Mouse (Mus musculus) thymus, adult 2 months (tissue): ENCODE results near the gene Mrto4. TPM values are rescaled to one million over a fixed set of nuclear protein-coding genes. Genes with fewer than 3 reads are reported as not detected.
"Not testable (repeated sequence)": the region's sequence is repeated elsewhere in the genome, so short reads cannot be mapped to it uniquely, and the experiment has no call there.

Experiments
- DNase-seq: peaks from one replicate; pipeline ENCODE4 v3.0.0; 2021
- H3K27ac ChIP-seq: fragments of 200-500 bp; 2 replicates; pipeline ENCODE4 v1.5.1; 2012; ENCODE audit warnings: low read length, control low read depth; ENCODE audit not compliant: control insufficient read depth, insufficient read depth
- H3K27me3 ChIP-seq: fragments of 200-500 bp; 2 replicates; pipeline ENCODE4 v1.6.1; 2012; ENCODE audit warnings: mild to moderate bottlenecking, low read length, moderate library complexity, mixed read lengths; ENCODE audit not compliant: control insufficient read depth, insufficient read depth
- H3K36me3 ChIP-seq: fragments of 200-500 bp; 2 replicates; pipeline ENCODE4 v1.6.1; 2012; ENCODE audit warnings: mild to moderate bottlenecking, low read length, moderate library complexity; ENCODE audit not compliant: control insufficient read depth, insufficient read depth
- H3K4me1 ChIP-seq: fragments of 200-500 bp; replicated peaks from 2 replicates; pipeline ENCODE4 v1.6.1; 2012; ENCODE audit warnings: low read length; ENCODE audit not compliant: control insufficient read depth, insufficient read depth
- H3K4me3 ChIP-seq: fragments of 200-500 bp; 2 replicates; pipeline ENCODE4 v1.5.1; 2012; ENCODE audit warnings: mild to moderate bottlenecking, low read length, control low read depth, moderate library complexity; ENCODE audit not compliant: control insufficient read depth, insufficient read depth
- CTCF ChIP-seq: fragments of 200-500 bp; IDR thresholded peaks from 2 replicates; pipeline ENCODE4 v1.5.1; 2012; ENCODE audit warnings: mild to moderate bottlenecking, control low read depth, low read length, moderate library complexity, borderline replicate concordance; ENCODE audit not compliant: control insufficient read depth, poor library complexity, insufficient read depth; ENCODE audit errors: extremely low read depth
- POLR2A ChIP-seq: fragments of 200-500 bp; IDR thresholded peaks from 2 replicates; pipeline ENCODE4 v1.6.1; 2012; ENCODE audit warnings: mild to moderate bottlenecking, low read length, control low read depth, moderate library complexity; ENCODE audit not compliant: control insufficient read depth, poor library complexity, insufficient read depth; ENCODE audit errors: extremely low read depth
- WGBS: fragments of 180-500 bp; shearing (Covaris S2); methylation state at CpG from one replicate; pipeline ENCODE4 v1.1.7; 2018; 5-methylcytosine and 5-hydroxymethylcytosine counted together
- polyA plus RNA-seq: library from polyadenylated mRNA; depleted of rRNA; stranded (reverse); fragments of >200 nt; gene quantifications from 2 replicates; pipeline ENCODE4 v1.2.3, GENCODE M21; 2012; rRNA removed

The Mrto4 gene
- polyA plus RNA-seq = 33.7 and 37.6 TPM in 2 replicates

DNA sequence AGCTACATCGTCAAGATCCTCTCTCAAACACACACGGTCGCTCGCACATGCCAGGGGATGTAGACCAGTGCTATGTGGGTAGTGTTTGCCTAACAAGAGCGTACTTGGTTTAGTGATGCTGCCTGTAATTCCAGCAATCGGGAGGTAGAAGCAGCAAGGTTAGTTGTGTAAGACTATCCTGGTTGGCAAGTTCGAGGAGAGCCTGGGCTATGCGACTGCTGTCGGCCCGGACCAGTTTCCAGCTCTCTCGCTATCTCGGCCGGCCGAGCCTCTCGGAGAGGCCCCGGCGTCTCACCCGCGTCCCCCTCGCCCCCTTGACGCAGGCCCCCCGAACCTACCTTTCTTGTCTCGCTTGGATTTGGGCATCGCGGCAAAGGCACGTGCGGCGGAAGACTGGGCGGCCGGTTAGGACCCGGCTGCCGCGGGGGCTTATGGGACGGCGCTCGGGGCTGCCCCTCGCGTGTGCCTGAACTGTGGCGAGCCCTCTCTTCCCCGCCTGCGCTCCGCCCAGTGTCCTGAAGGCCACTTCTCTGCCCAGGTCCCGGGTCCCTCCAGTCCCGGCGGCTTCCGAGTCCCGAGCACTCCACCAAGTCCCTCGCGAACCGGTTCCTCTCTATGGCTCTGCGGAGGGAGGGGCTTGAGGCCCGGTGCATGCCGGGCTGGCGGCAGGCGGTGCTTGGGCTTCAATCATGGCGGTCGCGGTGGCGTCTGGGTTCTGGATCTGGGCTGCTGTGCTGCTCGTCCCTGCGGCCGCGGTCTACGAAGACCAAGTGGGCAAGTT is at the start of gene Mrto4, which contains the start of the genes Emc1 and Ubr4:
TSS of gene Mrto4 (minus strand) at position 646 of the 781 bp plus-strand sequence.
TSS of gene Emc1 (plus strand) at position 657 of the 781 bp plus-strand sequence.
TSS of gene Ubr4 (plus strand) at position 679 of the 781 bp plus-strand sequence.
- peaks cover 15% of the 10 kb centered on the region for H3K4me1 ChIP-seq
- peaks cover 15% of the 10 kb centered on the region for H3K36me3 ChIP-seq
- peak within 1 kb of the TSS; percentile 69 for H3K4me3 ChIP-seq
- peak; percentile 85 for DNase-seq
- TF ChIP-seq CTCF (no peak; the same call in 1 of the 2 replicates), POLR2A (no peak)
- WGBS = under 1% methylated on average over 64 of the region's 64 CpGs
- no peaks in the 10 kb centered on the region for H3K27me3 ChIP-seq
- no peak within 1 kb of the TSS for H3K27ac ChIP-seq

GRCm38 (mm10) chr4:139400487-139400886 is 48.1 kb upstream of the Mrto4 start:
- TF ChIP-seq CTCF = no peak
- no peak for TF ChIP-seq POLR2A
- no peak for DNase-seq
- 98% methylated on average over 5 of the region's 5 CpGs for WGBS
- H3K27ac ChIP-seq = no peak overlapping the region
- no peaks in the 10 kb centered on the region for H3K27me3 ChIP-seq
- H3K4me1 ChIP-seq = no peaks in the 10 kb centered on the region
- H3K4me3 ChIP-seq = no peak overlapping the region
- H3K36me3 ChIP-seq = peaks cover 84% of the 10 kb centered on the region

DNA sequence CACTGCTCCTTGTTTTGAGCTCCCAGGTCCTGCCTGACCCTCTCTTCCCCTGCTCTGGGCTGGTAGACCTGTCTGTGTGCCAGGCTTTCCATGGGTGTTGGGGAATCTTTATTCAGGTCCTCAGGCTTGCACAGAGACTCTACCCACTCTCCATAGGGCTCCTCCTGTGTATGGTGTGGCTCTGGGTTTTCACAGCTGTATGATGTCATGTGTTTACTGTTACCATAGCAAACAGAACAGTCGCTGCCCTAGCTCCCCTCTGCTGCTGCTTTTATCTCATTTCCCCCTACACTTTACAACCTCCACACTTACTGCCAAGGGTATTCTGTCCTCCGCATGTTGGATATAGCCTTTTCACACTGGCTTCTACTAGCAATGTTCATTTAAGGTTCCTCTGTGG is 43.1 kb upstream of the Mrto4 start:
- Histone ChIP-seq H3K36me3 (peaks cover 78% of the 10 kb centered on the region), H3K4me1 (no peaks in the 10 kb centered on the region), H3K4me3 (no peak overlapping the region), H3K27ac (no peak overlapping the region), H3K27me3 (no peaks in the 10 kb centered on the region)
- TF ChIP-seq CTCF = no peak
- no peak for TF ChIP-seq POLR2A
- WGBS = 75% methylated on average over 2 of the region's 2 CpGs
- DNase-seq = no peak

GRCm38 (mm10) chr4:139389557-139389956 is 37.2 kb upstream of the Mrto4 start:
- DNase-seq = no peak
- 93% methylated on average over 4 of the region's 4 CpGs for WGBS
- Histone ChIP-seq H3K4me3 (no peak overlapping the region), H3K36me3 (peaks cover 43% of the 10 kb centered on the region), H3K4me1 (no peaks in the 10 kb centered on the region), H3K27ac (no peak overlapping the region), H3K27me3 (no peaks in the 10 kb centered on the region)
- TF ChIP-seq POLR2A = no peak
- no peak for TF ChIP-seq CTCF

GRCm38 (mm10) chr4:139386869-139387319 is 34.5 kb upstream of the Mrto4 start:
- Histone ChIP-seq H3K27me3 (no peaks in the 10 kb centered on the region), H3K36me3 (peaks cover 21% of the 10 kb centered on the region), H3K4me3 (no peak overlapping the region), H3K27ac (no peak overlapping the region), H3K4me1 (peaks cover 6% of the 10 kb centered on the region; the same call in 1 of the 2 replicates)
- TF ChIP-seq POLR2A (no peak), CTCF (no peak)
- WGBS = 92% methylated on average over 6 of the region's 6 CpGs
- DNase-seq = no peak

DNA sequence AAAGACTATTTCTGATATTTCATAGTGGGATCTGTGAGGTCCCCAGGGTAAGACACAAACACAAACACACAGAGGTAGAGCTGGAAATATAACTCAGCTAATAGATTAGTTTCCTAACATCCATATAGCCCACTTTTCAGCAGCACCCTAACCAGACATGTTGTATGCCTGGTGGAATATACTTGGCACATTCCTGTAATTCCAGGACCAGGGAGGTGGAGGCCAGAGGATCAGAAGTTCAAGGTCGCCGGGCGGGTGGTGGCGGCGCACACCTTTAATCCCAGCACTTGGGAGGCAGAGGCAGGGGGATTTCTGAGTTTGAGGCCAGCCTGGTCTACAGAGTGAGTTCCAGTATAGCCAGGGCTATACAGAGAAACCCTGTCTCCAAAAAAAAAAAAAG is 33.5 kb upstream of the Mrto4 start:
- 96% methylated on average over 5 of the region's 5 CpGs for WGBS
- H3K36me3 ChIP-seq = peaks cover 12% of the 10 kb centered on the region
- H3K4me3 ChIP-seq, DNase-seq, H3K27me3 ChIP-seq, H3K4me1 ChIP-seq, H3K27ac ChIP-seq: not testable (repeated sequence)
